Comparison of ENCODE assay signal across 8 mouse cellular contexts in the genomic region with DNA sequence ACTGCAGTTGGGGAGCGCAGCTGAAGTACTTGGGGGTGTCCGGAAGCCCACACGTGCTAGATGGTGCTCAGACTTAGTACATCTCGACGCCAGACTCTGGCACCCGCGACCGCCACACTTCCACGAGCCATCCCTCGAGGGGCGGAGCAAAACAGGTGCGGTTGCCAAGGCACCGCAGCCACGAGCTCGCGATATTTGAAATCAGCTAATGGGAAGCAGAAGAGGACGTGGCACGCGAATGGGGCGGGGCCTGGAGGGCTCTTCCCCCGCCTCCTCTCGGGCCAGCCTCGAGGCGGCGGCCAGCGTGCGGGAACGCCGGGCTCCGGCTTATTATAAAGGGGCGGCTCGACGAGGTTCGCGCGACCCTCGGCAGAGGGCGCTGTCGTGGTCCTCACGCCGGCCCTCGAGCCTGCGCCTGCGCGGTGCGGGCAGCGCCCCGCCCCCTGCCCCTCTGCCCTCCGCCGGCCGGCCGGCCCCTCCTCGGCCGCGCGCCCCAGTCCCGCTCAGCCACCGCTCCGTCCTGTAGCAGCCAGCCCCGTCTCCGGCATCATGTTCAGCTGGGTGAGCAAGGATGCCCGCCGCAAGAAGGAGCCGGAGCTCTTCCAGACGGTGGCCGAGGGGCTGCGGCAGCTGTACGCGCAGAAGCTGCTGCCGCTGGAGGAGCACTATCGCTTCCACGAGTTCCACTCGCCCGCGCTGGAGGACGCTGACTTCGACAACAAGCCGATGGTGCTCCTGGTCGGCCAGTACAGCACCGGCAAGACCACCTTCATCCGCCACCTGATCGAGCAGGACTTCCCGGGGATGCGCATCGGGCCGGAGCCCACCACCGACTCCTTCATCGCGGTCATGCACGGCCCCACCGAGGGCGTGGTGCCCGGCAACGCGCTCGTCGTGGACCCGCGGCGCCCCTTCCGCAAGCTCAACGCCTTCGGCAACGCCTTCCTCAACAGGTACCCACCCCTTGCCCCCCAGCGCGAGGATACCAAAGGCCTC. TPM values are rescaled to one million over a fixed set of nuclear protein-coding genes. Genes with fewer than 3 reads are reported as not detected.
DNase-seq lines count a peak whose midpoint lies in the region; ATAC-seq and TF ChIP-seq lines count a peak whose summit lies in the region.

A gene (plus strand): TSS at position 300 of the 996 bp plus-strand sequence.

- WGBS in cerebellum, adult 2 months = under 1% methylated on average over 106 of the region's 106 CpGs
- WGBS in lung, embryonic 16.5 days = under 1% methylated on average over 103 of the region's 106 CpGs

- peak; percentile 42 to 87 (median 74); a peak in 5 of 6 replicates for TF ChIP-seq CTCF in MEL (IDR thresholded peaks at IDR 0.05 in 2 of 3, conservative IDR thresholded peaks at IDR 0.05 in 1 of 3; ENCODE audit: control insufficient read depth in 1 of 3, insufficient read depth in 1 of 3, low read depth in 2 of 3, low read length in 3 of 3, poor library complexity in 1 of 3, severe bottlenecking in 1 of 3)
- TF ChIP-seq CTCF in cerebellum, adult 2 months (IDR thresholded peaks at IDR 0.05; ENCODE audit: borderline replicate concordance, insufficient read depth, low read depth, low read length) = peak; percentile 60

- H3K79me2 ChIP-seq in MEL (ENCODE audit: control insufficient read depth, insufficient read depth, low read length, poor library complexity) = peaks cover 44% of the 10 kb centered on the region

- peaks cover 0 to 25% of the 10 kb centered on the region in 2 experiments; a peak in 3 of 4 replicates for H3K36me3 ChIP-seq in MEL (ENCODE audit: control insufficient read depth in 1 of 2, insufficient read depth in 2 of 2, low read length in 2 of 2)
- H3K36me3 ChIP-seq in lung, embryonic 16.5 days (ENCODE audit: control insufficient read depth, insufficient read depth, low read length) = peaks cover 11% of the 10 kb centered on the region

- no peak; the same call in none of the 2 replicates for TF ChIP-seq RAD21 in MEL (IDR thresholded peaks at IDR 0.05; ENCODE audit: low read depth, low read length)

- H3K27me3 ChIP-seq in MEL (ENCODE audit: control insufficient read depth in 1 of 2, insufficient read depth in 2 of 2, low read length in 2 of 2) = no peaks in the 10 kb centered on the region
- no peaks in the 10 kb centered on the region for H3K27me3 ChIP-seq in cerebellum, adult 2 months (ENCODE audit: control insufficient read depth, insufficient read depth, low read length)
- no peaks in the 10 kb centered on the region for H3K27me3 ChIP-seq in lung, embryonic 16.5 days (ENCODE audit: control insufficient read depth, insufficient read depth, low read depth, low read length)

- peak within 1 kb of the TSS; percentile 98 for H3K4me2 ChIP-seq in lung, embryonic 16.5 days (ENCODE audit: low read depth, low read length)

- peak within 1 kb of the TSS; percentile 94 for H3K9ac ChIP-seq in MEL (ENCODE audit: control insufficient read depth, low read depth, low read length, poor library complexity, severe bottlenecking)
- H3K9ac ChIP-seq in lung, embryonic 16.5 days (ENCODE audit: low read length) = peak within 1 kb of the TSS; percentile 77

- peak; percentile 88 to 90 for ATAC-seq in hematopoietic stem cell, adult 5-6 weeks (replicated peaks in 1 of 2; ENCODE audit: insufficient read depth in 1 of 2, low FRiP score in 2 of 2, low TSS enrichment in 1 of 2, low read depth in 1 of 2, poor library complexity in 2 of 2, severe bottlenecking in 2 of 2)
- peak; percentile 96 for ATAC-seq in lung, embryonic 16.5 days (ENCODE audit: low read depth)

- H3K9me3 ChIP-seq in MEL (replicated peaks; ENCODE audit: insufficient read depth, low read length) = no peaks in the 10 kb centered on the region
- H3K9me3 ChIP-seq in lung, embryonic 16.5 days (ENCODE audit: control insufficient read depth, low read length) = no peaks in the 10 kb centered on the region

- H3K4me1 ChIP-seq in MEL (ENCODE audit: control insufficient read depth in 1 of 2, insufficient read depth in 2 of 2, low read length in 2 of 2) = peaks cover 12 to 34% of the 10 kb centered on the region in 2 experiments
- peaks cover 37% of the 10 kb centered on the region for H3K4me1 ChIP-seq in cerebellum, adult 2 months (ENCODE audit: control insufficient read depth, insufficient read depth, low read length)
- H3K4me1 ChIP-seq in lung, embryonic 16.5 days (replicated peaks; ENCODE audit: control insufficient read depth, insufficient read depth, low read length) = peaks cover 30% of the 10 kb centered on the region

- TF ChIP-seq POLR2A in MEL (IDR thresholded peaks at IDR 0.05; ENCODE audit: control insufficient read depth in 1 of 2, insufficient read depth in 1 of 2, low read depth in 1 of 2, low read length in 2 of 2, poor library complexity in 1 of 2) = peak; percentile 61 to 82; a peak in 3 of 4 replicates
- peak; percentile 58 for TF ChIP-seq POLR2A in cerebellum, adult 2 months (IDR thresholded peaks at IDR 0.05; ENCODE audit: borderline replicate concordance, insufficient read depth, low read length)

- TF ChIP-seq EP300 in MEL (IDR thresholded peaks at IDR 0.05; ENCODE audit: low read depth in 1 of 2, low read length in 2 of 2) = no peak

- DNase-seq in MEL (ENCODE audit: low read depth, low spot score) = peak; percentile 99
- DNase-seq in cerebellum, adult 2 months = peak; percentile 97 to 98
- peak; percentile 98 for DNase-seq in forelimb bud, embryonic 11.5 days (ENCODE audit: low read depth, low spot score)
- DNase-seq in layer of hippocampus, adult 9-10 months (ENCODE audit: low spot score) = peak; percentile 79
- DNase-seq in ovary, postnatal 10 days (ENCODE audit: low spot score) = peak; percentile 96
- peak; percentile 87 to 90 for DNase-seq in thymus, postnatal 10 days (ENCODE audit: low spot score in 2 of 2)

- peak within 1 kb of the TSS; percentile 86 to 97 for H3K4me3 ChIP-seq in MEL (ENCODE audit: control insufficient read depth in 1 of 2, insufficient read depth in 1 of 2, low read depth in 2 of 2, low read length in 2 of 2)
- H3K4me3 ChIP-seq in cerebellum, adult 2 months (replicated peaks; ENCODE audit: insufficient read depth, low read depth, low read length) = peak within 1 kb of the TSS; percentile 93
- H3K4me3 ChIP-seq in lung, embryonic 16.5 days (ENCODE audit: low read length) = peak within 1 kb of the TSS; percentile 84

- peak within 1 kb of the TSS; percentile 62 for H3K27ac ChIP-seq in MEL (ENCODE audit: control insufficient read depth, low read depth, low read length)
- H3K27ac ChIP-seq in cerebellum, adult 2 months (ENCODE audit: insufficient read depth, low read length) = peak within 1 kb of the TSS; percentile 66
- peak within 1 kb of the TSS; percentile 97 for H3K27ac ChIP-seq in lung, embryonic 16.5 days (ENCODE audit: low read length)

TF ChIP-seq in MEL, 35 proteins besides CTCF, POLR2A, EP300 and RAD21:
- TF ChIP-seq MYC (IDR thresholded peaks at IDR 0.05; ENCODE audit: low read depth, low read length) (peak; percentile 82), POLR2AphosphoS2 (IDR thresholded peaks at IDR 0.05; ENCODE audit: low read length) (peak; percentile 84), ELF1 (IDR thresholded peaks at IDR 0.05; ENCODE audit: low read depth, low read length) (peak; percentile 51; the same call in 1 of the 2 replicates), NRF1 (IDR thresholded peaks at IDR 0.05; ENCODE audit: insufficient read depth, low read depth, low read length, poor library complexity, severe bottlenecking) (peak; percentile 82), NELFE (IDR thresholded peaks at IDR 0.05; ENCODE audit: low read depth, low read length) (peak; percentile 80), CHD2 (IDR thresholded peaks at IDR 0.05; ENCODE audit: low read length) (peak; percentile 93), ZKSCAN1 (IDR thresholded peaks at IDR 0.05; ENCODE audit: low read depth, low read length) (no peak), BHLHE40 (IDR thresholded peaks at IDR 0.05; ENCODE audit: borderline replicate concordance, low read depth, low read length) (0 out of 2 replicates have a peak, but pooled peaks have one; percentile 3), MXI1 (IDR thresholded peaks at IDR 0.05; ENCODE audit: low read depth, low read length) (peak; percentile 92), E2F4 (IDR thresholded peaks at IDR 0.05; ENCODE audit: borderline replicate concordance, low read depth, low read length) (no peak), MEF2A (IDR thresholded peaks at IDR 0.05; ENCODE audit: extremely low read depth, insufficient replicate concordance, low read depth, low read length, poor library complexity, severe bottlenecking) (no peak), SIN3A (IDR thresholded peaks at IDR 0.05; ENCODE audit: low read length) (peak; percentile 75), UBTF (IDR thresholded peaks at IDR 0.05; ENCODE audit: borderline replicate concordance, insufficient read depth, low read depth, low read length) (0 out of 2 replicates have a peak, but pooled peaks have one; percentile 66), MAX (IDR thresholded peaks at IDR 0.05; ENCODE audit: low read length) (peak; percentile 98), JUND (IDR thresholded peaks at IDR 0.05; ENCODE audit: low read depth, low read length) (no peak), MAFK (IDR thresholded peaks at IDR 0.05; ENCODE audit: borderline replicate concordance, low read depth, low read length) (no peak), MYB (IDR thresholded peaks at IDR 0.05; ENCODE audit: low read depth, low read length) (no peak), HCFC1 (IDR thresholded peaks at IDR 0.05; ENCODE audit: low read depth, low read length) (peak; percentile 77), SMC3 (IDR thresholded peaks at IDR 0.05; ENCODE audit: low read depth, low read length) (peak; percentile 54)

RNA-seq across cellular contexts. Expression of the gene that starts here (rescaled TPM):
- 57.8 and 65.9 TPM in 2 replicates for total RNA-seq in MEL (2012; rRNA removed)
- 100 to 1,000 TPM in 1 of 2 experiments, not detected in 1; 105 TPM for polyA plus RNA-seq in MEL (2012; ENCODE audit: insufficient read depth in 1 of 2, insufficient read length in 2 of 2, low read depth in 1 of 2, low replicate concordance in 2 of 2, missing spikeins in 1 of 2)
- 168 and 220 TPM in 2 replicates for polyA plus RNA-seq in cerebellum, adult 2 months (2012; rRNA removed)
- total RNA-seq in hematopoietic stem cell, adult 5-6 weeks (2017) = 18.4 and 28.4 TPM in 2 replicates
- 77.9 and 81.6 TPM in 2 replicates for polyA plus RNA-seq in lung, embryonic 16.5 days (2015; fragmentation: Nextera tagmentation; extraction: Ambion mirVana)

Comparison
In these comparisons a context has a peak if more than half of its experiments do, and no peak if none do; other contexts are left out.
1. Peak in every context shown above with its lines: DNase-seq, ATAC-seq, H3K4me3 ChIP-seq and H3K27ac ChIP-seq.